Mouse (Mus musculus) MEL (cell line): ENCODE results near the gene Immp2l. TPM values are rescaled to one million over a fixed set of nuclear protein-coding genes. Genes with fewer than 3 reads are reported as not detected.

Experiments used
- DNase-seq: peaks from one replicate; pipeline ENCODE4 v3.0.0; 2011; ENCODE audit warnings: low read depth, low spot score
- H3K27ac ChIP-seq: 2 replicates; pipeline ENCODE4 v1.5.1; 2012; ENCODE audit warnings: low read depth, mild to moderate bottlenecking, control low read depth, low read length, moderate library complexity; ENCODE audit not compliant: control insufficient read depth
- H3K27me3 ChIP-seq, 2 experiments: fragments of 150-350 bp in 1 of 2; sonication (generic) in 1 of 2; 2 replicates each; pipeline ENCODE4 v1.6.1; 2012; ENCODE audit warnings: low read length in 2 of 2, mild to moderate bottlenecking in 2 of 2, improper control_type of control experiment in 1 of 2, moderate library complexity in 1 of 2; ENCODE audit not compliant: insufficient read depth in 2 of 2, control insufficient read depth in 1 of 2
- H3K36me3 ChIP-seq, 2 experiments: 2 replicates each; pipeline ENCODE4 v1.6.1; 2012 to 2014; ENCODE audit warnings: low read length in 2 of 2, improper control_type of control experiment in 1 of 2, inconsistent platforms in 1 of 2, mild to moderate bottlenecking in 1 of 2; ENCODE audit not compliant: insufficient read depth in 2 of 2, control insufficient read depth in 1 of 2
- H3K4me1 ChIP-seq, 2 experiments: fragments of 150-350 bp in 1 of 2; sonication (generic) in 1 of 2; 2 replicates each; pipeline ENCODE4 v1.6.1; 2012; ENCODE audit warnings: low read length in 2 of 2, improper control_type of control experiment in 1 of 2, mild to moderate bottlenecking in 1 of 2; ENCODE audit not compliant: insufficient read depth in 2 of 2, control insufficient read depth in 1 of 2
- H3K4me3 ChIP-seq, 2 experiments: fragments of 150-350 bp in 1 of 2; sonication (generic) in 1 of 2; 2 replicates each; pipeline ENCODE4 v1.5.1; 2012; ENCODE audit warnings: low read depth in 2 of 2, low read length in 2 of 2, mild to moderate bottlenecking in 2 of 2, moderate library complexity in 2 of 2, control low read depth in 1 of 2, improper control_type of control experiment in 1 of 2; ENCODE audit not compliant: control insufficient read depth in 1 of 2, insufficient read depth in 1 of 2
- H3K79me2 ChIP-seq: 2 replicates; pipeline ENCODE4 v1.6.1; 2012; ENCODE audit warnings: mild to moderate bottlenecking, low read length, moderate library complexity; ENCODE audit not compliant: control insufficient read depth, poor library complexity, insufficient read depth
- H3K9ac ChIP-seq: 2 replicates; pipeline ENCODE4 v1.6.1; 2012; ENCODE audit warnings: low read depth, mild to moderate bottlenecking, control low read depth, low read length, moderate library complexity; ENCODE audit not compliant: control insufficient read depth, poor library complexity, severe bottlenecking
- H3K9me3 ChIP-seq: fragments of 150-350 bp; sonication (generic); replicated peaks from 2 replicates; pipeline ENCODE4 v1.6.1; 2012; ENCODE audit warnings: mild to moderate bottlenecking, low read length, improper control_type of control experiment, moderate library complexity; ENCODE audit not compliant: insufficient read depth
- BHLHE40 ChIP-seq: IDR thresholded peaks from 2 replicates; pipeline ENCODE4 v1.6.1; 2012; ENCODE audit warnings: low read depth, mild to moderate bottlenecking, inconsistent platforms, low read length, improper control_type of control experiment, borderline replicate concordance
- CHD1 ChIP-seq: IDR thresholded peaks from 2 replicates; pipeline ENCODE4 v1.6.1; 2012; ENCODE audit warnings: low read depth, mild to moderate bottlenecking, inconsistent platforms, low read length, improper control_type of control experiment
- CHD2 ChIP-seq: IDR thresholded peaks from 2 replicates; pipeline ENCODE4 v1.6.1; 2011; ENCODE audit warnings: low read length, improper control_type of control experiment
- CTCF ChIP-seq, 3 experiments: IDR thresholded peaks in 2 of 3; conservative IDR thresholded peaks in 1 of 3; 2 replicates each; pipeline ENCODE4 v1.5.1; 2011 to 2012; ENCODE audit warnings: low read length in 3 of 3, low read depth in 2 of 3, mild to moderate bottlenecking in 2 of 3, improper control_type of control experiment in 1 of 3, inconsistent platforms in 1 of 3, mixed read lengths in 1 of 3, moderate library complexity in 1 of 3; ENCODE audit not compliant: control insufficient read depth in 1 of 3, insufficient read depth in 1 of 3, poor library complexity in 1 of 3, severe bottlenecking in 1 of 3
- E2F4 ChIP-seq: IDR thresholded peaks from 2 replicates; pipeline ENCODE4 v1.6.1; 2011; ENCODE audit warnings: low read depth, low read length, improper control_type of control experiment, borderline replicate concordance
- ELF1 ChIP-seq: IDR thresholded peaks from 2 replicates; pipeline ENCODE4 v1.6.1; 2014; ENCODE audit warnings: low read depth, mild to moderate bottlenecking, inconsistent platforms, low read length, improper control_type of control experiment, moderate library complexity
- EP300 ChIP-seq, 2 experiments: IDR thresholded peaks; 2 replicates each; pipeline ENCODE4 v1.6.1; 2011; ENCODE audit warnings: improper control_type of control experiment in 2 of 2, low read length in 2 of 2, low read depth in 1 of 2, mild to moderate bottlenecking in 1 of 2
- ETS1 ChIP-seq: IDR thresholded peaks from 2 replicates; pipeline ENCODE4 v1.6.1; 2012; ENCODE audit warnings: low read depth, mild to moderate bottlenecking, inconsistent platforms, low read length, improper control_type of control experiment, moderate library complexity
- GABPA ChIP-seq: IDR thresholded peaks from 2 replicates; pipeline ENCODE4 v1.6.1; 2012; ENCODE audit warnings: low read depth, mild to moderate bottlenecking, inconsistent platforms, low read length, improper control_type of control experiment, moderate library complexity
- GATA1 ChIP-seq: IDR thresholded peaks from 2 replicates; pipeline ENCODE4 v1.6.1; 2011; ENCODE audit warnings: low read depth, low read length, improper control_type of control experiment
- HCFC1 ChIP-seq: IDR thresholded peaks from 2 replicates; pipeline ENCODE4 v1.6.1; 2012; ENCODE audit warnings: low read depth, mild to moderate bottlenecking, inconsistent platforms, low read length, improper control_type of control experiment, moderate library complexity
- JUND ChIP-seq: IDR thresholded peaks from 2 replicates; pipeline ENCODE4 v1.6.1; 2011; ENCODE audit warnings: low read depth, mild to moderate bottlenecking, improper control_type of control experiment, low read length
- KAT2A ChIP-seq: conservative IDR thresholded peaks from 2 replicates; pipeline ENCODE4 v1.6.1; 2012; ENCODE audit warnings: low read depth, low read length, improper control_type of control experiment, inconsistent platforms
- MAFK ChIP-seq: IDR thresholded peaks from 2 replicates; pipeline ENCODE4 v1.6.1; 2011; ENCODE audit warnings: low read depth, mild to moderate bottlenecking, low read length, improper control_type of control experiment, borderline replicate concordance
- MAX ChIP-seq: IDR thresholded peaks from 2 replicates; pipeline ENCODE4 v1.6.1; 2011; ENCODE audit warnings: low read length, improper control_type of control experiment
- MAZ ChIP-seq: IDR thresholded peaks from 2 replicates; pipeline ENCODE4 v1.6.1; 2012; ENCODE audit warnings: low read depth, mild to moderate bottlenecking, inconsistent platforms, low read length, improper control_type of control experiment
- MEF2A ChIP-seq: IDR thresholded peaks from 2 replicates; pipeline ENCODE4 v1.6.1; 2014; ENCODE audit warnings: low read depth, mild to moderate bottlenecking, inconsistent platforms, low read length, improper control_type of control experiment; ENCODE audit not compliant: poor library complexity, insufficient replicate concordance, severe bottlenecking; ENCODE audit errors: extremely low read depth
- MXI1 ChIP-seq: IDR thresholded peaks from 2 replicates; pipeline ENCODE4 v1.6.1; 2011; ENCODE audit warnings: mild to moderate bottlenecking, low read depth, low read length, improper control_type of control experiment
- MYB ChIP-seq: IDR thresholded peaks from 2 replicates; pipeline ENCODE4 v1.6.1; 2011; ENCODE audit warnings: mild to moderate bottlenecking, low read depth, low read length, improper control_type of control experiment
- MYC ChIP-seq: IDR thresholded peaks from 2 replicates; pipeline ENCODE4 v1.6.1; 2011; ENCODE audit warnings: low read depth, mild to moderate bottlenecking, low read length, improper control_type of control experiment, moderate library complexity
- NELFE ChIP-seq: IDR thresholded peaks from 2 replicates; pipeline ENCODE4 v1.6.1; 2011; ENCODE audit warnings: low read depth, low read length, improper control_type of control experiment
- NRF1 ChIP-seq: IDR thresholded peaks from 2 replicates; pipeline ENCODE4 v1.6.1; 2014; ENCODE audit warnings: low read depth, mild to moderate bottlenecking, inconsistent platforms, low read length, improper control_type of control experiment, moderate library complexity; ENCODE audit not compliant: poor library complexity, insufficient read depth, severe bottlenecking
- POLR2A ChIP-seq, 2 experiments: IDR thresholded peaks; 2 replicates each; pipeline ENCODE4 v1.6.1; 2011 to 2012; ENCODE audit warnings: low read length in 2 of 2, mild to moderate bottlenecking in 2 of 2, control low read depth in 1 of 2, improper control_type of control experiment in 1 of 2, low read depth in 1 of 2, moderate library complexity in 1 of 2; ENCODE audit not compliant: control insufficient read depth in 1 of 2, insufficient read depth in 1 of 2, poor library complexity in 1 of 2
- POLR2AphosphoS2 ChIP-seq: IDR thresholded peaks from 2 replicates; pipeline ENCODE4 v1.6.1; 2011; ENCODE audit warnings: low read length, improper control_type of control experiment
- POLR2AphosphoS5 ChIP-seq: IDR thresholded peaks from 2 replicates; pipeline ENCODE4 v1.6.1; 2012; ENCODE audit warnings: low read depth, borderline replicate concordance, mild to moderate bottlenecking, inconsistent platforms, low read length, moderate library complexity, mixed read lengths
- RAD21 ChIP-seq: IDR thresholded peaks from 2 replicates; pipeline ENCODE4 v1.6.1; 2011; ENCODE audit warnings: mild to moderate bottlenecking, low read depth, low read length, improper control_type of control experiment
- RCOR1 ChIP-seq: IDR thresholded peaks from 2 replicates; pipeline ENCODE4 v1.6.1; 2012; ENCODE audit warnings: low read depth, mild to moderate bottlenecking, inconsistent platforms, low read length, improper control_type of control experiment
- SIN3A ChIP-seq: IDR thresholded peaks from 2 replicates; pipeline ENCODE4 v1.6.1; 2012; ENCODE audit warnings: low read length, improper control_type of control experiment, inconsistent platforms
- SMC3 ChIP-seq: IDR thresholded peaks from 2 replicates; pipeline ENCODE4 v1.6.1; 2011; ENCODE audit warnings: low read depth, low read length, improper control_type of control experiment
- TAL1 ChIP-seq: IDR thresholded peaks from 2 replicates; pipeline ENCODE4 v1.6.1; 2012; ENCODE audit warnings: mild to moderate bottlenecking, inconsistent platforms, low read length, moderate library complexity, mixed read lengths
- TCF12 ChIP-seq: IDR thresholded peaks from 2 replicates; pipeline ENCODE4 v1.6.1; 2014; ENCODE audit warnings: low read depth, mild to moderate bottlenecking, inconsistent platforms, low read length, improper control_type of control experiment, moderate library complexity
- UBTF ChIP-seq: IDR thresholded peaks from 2 replicates; pipeline ENCODE4 v1.6.1; 2012; ENCODE audit warnings: low read depth, mild to moderate bottlenecking, inconsistent platforms, low read length, improper control_type of control experiment, moderate library complexity, borderline replicate concordance; ENCODE audit not compliant: insufficient read depth
- USF1 ChIP-seq: IDR thresholded peaks from 2 replicates; pipeline ENCODE4 v1.6.1; 2014; ENCODE audit warnings: low read depth, mild to moderate bottlenecking, inconsistent platforms, low read length, improper control_type of control experiment, moderate library complexity
- USF2 ChIP-seq, 2 experiments: IDR thresholded peaks; 2 replicates each; pipeline ENCODE4 v1.6.1; 2011 to 2012; ENCODE audit warnings: improper control_type of control experiment in 2 of 2, low read length in 2 of 2, borderline replicate concordance in 1 of 2, inconsistent platforms in 1 of 2, low read depth in 1 of 2, mild to moderate bottlenecking in 1 of 2; ENCODE audit not compliant: insufficient read depth in 1 of 2
- ZC3H11A ChIP-seq: IDR thresholded peaks from 2 replicates; pipeline ENCODE4 v1.6.1; 2012; ENCODE audit warnings: low read depth, mild to moderate bottlenecking, inconsistent platforms, low read length, improper control_type of control experiment
- ZKSCAN1 ChIP-seq: IDR thresholded peaks from 2 replicates; pipeline ENCODE4 v1.6.1; 2012; ENCODE audit warnings: low read depth, mild to moderate bottlenecking, inconsistent platforms, low read length, improper control_type of control experiment, moderate library complexity
- ZMIZ1 ChIP-seq: IDR thresholded peaks from 2 replicates; pipeline ENCODE4 v1.6.1; 2012; ENCODE audit warnings: low read depth, mild to moderate bottlenecking, inconsistent platforms, low read length, improper control_type of control experiment, moderate library complexity
- ZNF384 ChIP-seq: IDR thresholded peaks from 2 replicates; pipeline ENCODE4 v1.6.1; 2012; ENCODE audit warnings: low read depth, mild to moderate bottlenecking, inconsistent platforms, low read length, improper control_type of control experiment
- polyA plus RNA-seq, 2 experiments: library from polyadenylated mRNA; stranded (reverse) in 1 of 2; unstranded in 1 of 2; fragments of >175 nt in 1 of 2; fragments of >200 nt in 1 of 2; gene quantifications; 2 replicates each; pipeline versions ENCODE4 v1.2.1 to v1.2.4; 2012; ENCODE audit warnings: low replicate concordance in 2 of 2, low read depth in 1 of 2; ENCODE audit not compliant: insufficient read length in 2 of 2, insufficient read depth in 1 of 2, missing spikeins in 1 of 2
- total RNA-seq: library from RNA; depleted of rRNA; stranded (reverse); fragments of 300-350 nt; gene quantifications from 2 replicates; pipeline ENCODE4 v1.2.3, GENCODE M21; 2012

The Immp2l gene
- total and polyA plus RNA-seq, 3 experiments, result 4.0 to 5.0 TPM; not detected in 1

GRCm38 (mm10) chr12:41325756-41326155 is 301.9 kb downstream of the Immp2l start:
- peaks cover 11 to 17% of the 10 kb centered on the region in 2 experiments for H3K4me1 ChIP-seq
- no peak overlapping the region for H3K9ac ChIP-seq
- peaks cover 0 to 27% of the 10 kb centered on the region in 2 experiments; a peak in 2 of 4 replicates for H3K36me3 ChIP-seq
- H3K9me3 ChIP-seq, result no peaks in the 10 kb centered on the region
- DNase-seq, result peak; percentile 84
- H3K4me3 ChIP-seq, result no peak overlapping the region
- H3K79me2 ChIP-seq, result no peaks in the 10 kb centered on the region
- H3K27me3 ChIP-seq, result no peaks in the 10 kb centered on the region
- peak overlapping the region; percentile 74 for H3K27ac ChIP-seq
- no peak for TF ChIP-seq MAX
- no peak for TF ChIP-seq POLR2AphosphoS5
- TF ChIP-seq CHD2, result no peak
- TF ChIP-seq MEF2A, result no peak
- TF ChIP-seq SIN3A, result 0 out of 2 replicates have a peak, but pooled peaks have one; percentile 32
- TF ChIP-seq POLR2A (IDR thresholded peaks at IDR 0.05; ENCODE audit: control insufficient read depth in 1 of 2, insufficient read depth in 1 of 2, low read depth in 1 of 2, low read length in 2 of 2, poor library complexity in 1 of 2), result no peak
- TF ChIP-seq BHLHE40, result no peak
- TF ChIP-seq CTCF (IDR thresholded peaks at IDR 0.05 in 2 of 3, conservative IDR thresholded peaks at IDR 0.05 in 1 of 3; ENCODE audit: control insufficient read depth in 1 of 3, insufficient read depth in 1 of 3, low read depth in 2 of 3, low read length in 3 of 3, poor library complexity in 1 of 3, severe bottlenecking in 1 of 3), result no peak
- no peak for TF ChIP-seq E2F4
- TF ChIP-seq POLR2AphosphoS2, result no peak
- no peak for TF ChIP-seq NELFE
- TF ChIP-seq EP300 (IDR thresholded peaks at IDR 0.05; ENCODE audit: low read depth in 1 of 2, low read length in 2 of 2), result peak; percentile 93 to 97
- peak; percentile 92 for TF ChIP-seq TAL1
- TF ChIP-seq ETS1, result peak; percentile 69
- TF ChIP-seq RCOR1, result peak; percentile 86
- no peak for TF ChIP-seq GABPA
- no peak for TF ChIP-seq ELF1
- TF ChIP-seq ZNF384, result no peak
- TF ChIP-seq UBTF, result no peak
- no peak for TF ChIP-seq KAT2A
- peak; percentile 92 for TF ChIP-seq GATA1
- no peak for TF ChIP-seq MAFK
- TF ChIP-seq USF1, result no peak
- no peak for TF ChIP-seq RAD21
- no peak for TF ChIP-seq ZKSCAN1
- TF ChIP-seq NRF1, result no peak
- TF ChIP-seq USF2 (IDR thresholded peaks at IDR 0.05; ENCODE audit: borderline replicate concordance in 1 of 2, insufficient read depth in 1 of 2, low read depth in 1 of 2, low read length in 2 of 2), result no peak
- TF ChIP-seq SMC3, result no peak
- 0 out of 2 replicates have a peak, but pooled peaks have one; percentile 48 for TF ChIP-seq MYB
- no peak for TF ChIP-seq JUND
- no peak for TF ChIP-seq MYC
- no peak for TF ChIP-seq HCFC1
- TF ChIP-seq TCF12, result peak; percentile 90
- no peak for TF ChIP-seq ZMIZ1
- TF ChIP-seq ZC3H11A, result no peak
- TF ChIP-seq CHD1, result no peak
- TF ChIP-seq MAZ, result no peak
- TF ChIP-seq MXI1, result no peak
